Mouse (Mus musculus): ENCODE results near the gene Parpbp. TPM values are rescaled to one million over a fixed set of nuclear protein-coding genes. Genes with fewer than 3 reads are reported as not detected.

Parpbp gene
- total RNA-seq (2021) = 4.2 and 5.2 TPM in 2 replicates
- long read RNA-seq, experiment 1, partial matches to known transcripts = 0 of 6 reads
- long read RNA-seq, experiment 1, other reads (novel, unspliced or antisense) = 4 of 6 reads
- long read RNA-seq, experiment 2, partial matches to known transcripts = 0 of 1 reads
- long read RNA-seq, experiment 2, other reads (novel, unspliced or antisense) = 1 of 1 reads

DNA sequence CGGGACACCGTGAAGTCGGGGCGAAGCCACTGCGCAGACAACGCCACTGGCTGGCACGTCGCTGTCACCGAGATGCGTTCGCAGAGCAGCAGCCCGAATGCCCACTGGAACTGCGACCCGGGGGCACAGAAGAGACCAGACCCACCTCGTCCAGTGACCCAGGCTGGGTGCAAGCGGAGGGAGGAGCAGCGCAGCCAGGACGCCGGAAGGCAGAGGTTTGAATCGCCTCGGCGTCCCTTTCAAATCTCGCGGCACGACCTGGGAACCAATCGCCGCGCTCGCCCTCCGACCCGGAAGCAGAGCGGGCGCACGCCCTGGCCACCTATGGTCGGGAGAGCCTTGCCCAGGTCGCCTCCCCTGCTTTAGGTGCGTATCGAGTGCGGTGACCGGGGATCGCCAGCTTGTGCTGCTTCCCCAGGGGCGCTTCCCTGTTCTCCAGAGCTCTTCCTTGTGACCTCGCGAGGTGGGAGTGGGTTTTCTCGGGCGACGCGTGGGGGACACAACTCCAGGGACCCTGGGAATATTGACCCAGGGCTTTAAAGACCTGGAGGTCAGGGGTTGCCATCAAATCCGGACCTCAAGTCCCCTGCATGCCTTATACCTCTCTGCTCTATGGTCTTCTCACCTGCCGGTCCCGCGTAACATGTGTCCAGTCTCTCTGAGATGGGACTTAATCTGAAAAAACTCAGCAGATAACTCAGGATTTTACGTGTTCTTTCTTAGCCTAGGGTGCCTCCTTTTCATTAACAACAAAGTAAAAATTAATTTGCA, at the start of gene Parpbp, which contains the start of gene Nup37:
Gene Parpbp, minus strand, starts transcription at position 235 of the 771 bp plus-strand sequence.
Gene Nup37, plus strand, starts transcription at position 286 of the 771 bp plus-strand sequence.
- DNase-seq = peak; percentile 94

GRCm38 (mm10) chr10:88167438-88168077, 20.8 kb upstream of the Parpbp start:
- DNase-seq = no peak

GRCm38 (mm10) chr10:88166158-88166557, 19.4 kb upstream of the Parpbp start:
- no peak for DNase-seq

GRCm38 (mm10) chr10:88162676-88163075, 15.9 kb upstream of the Parpbp start:
- DNase-seq = no peak

DNA sequence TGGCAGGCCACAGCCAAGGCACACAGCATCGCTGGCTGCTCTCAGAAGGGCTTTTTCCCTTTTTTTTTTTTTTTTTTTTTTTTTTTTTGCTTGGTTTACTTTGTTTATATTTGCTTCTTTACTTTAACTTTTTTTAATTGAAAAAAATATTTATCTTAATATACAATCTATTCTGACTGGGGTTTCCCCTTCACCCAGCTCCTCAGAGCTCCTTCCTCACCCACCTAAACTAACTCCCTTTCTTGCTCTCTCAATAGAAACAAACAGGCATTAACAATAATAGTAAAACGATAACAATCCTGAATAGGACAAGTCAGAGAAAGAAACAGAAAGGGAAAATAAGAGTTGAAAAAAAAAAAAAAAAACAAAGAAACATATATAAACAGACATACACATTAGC, 15.4 kb upstream of the Parpbp start:
- no peak for DNase-seq

DNA sequence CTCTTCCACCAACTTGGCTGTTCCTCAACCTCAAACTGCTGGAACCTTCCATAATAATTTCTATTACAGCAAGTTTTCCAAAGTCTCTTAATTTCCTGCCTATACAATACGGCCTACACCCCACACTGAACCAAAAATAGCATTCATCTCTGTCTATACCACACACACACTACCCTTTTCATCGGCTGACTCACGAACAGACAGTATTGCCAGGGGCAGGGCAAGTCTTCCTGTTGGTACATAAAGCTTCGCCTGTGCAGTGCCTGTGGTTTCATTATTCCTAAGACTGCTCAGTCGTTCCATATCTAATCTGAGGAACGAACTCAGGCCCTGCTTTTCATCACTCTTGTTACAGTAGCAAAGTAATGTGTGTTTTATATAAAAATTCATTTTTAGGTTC, 4.9 kb upstream of the Parpbp start:
- DNase-seq = no peak

GRCm38 (mm10) chr10:88150381-88150780, 3.6 kb upstream of the Parpbp start:
- DNase-seq = no peak

DNA sequence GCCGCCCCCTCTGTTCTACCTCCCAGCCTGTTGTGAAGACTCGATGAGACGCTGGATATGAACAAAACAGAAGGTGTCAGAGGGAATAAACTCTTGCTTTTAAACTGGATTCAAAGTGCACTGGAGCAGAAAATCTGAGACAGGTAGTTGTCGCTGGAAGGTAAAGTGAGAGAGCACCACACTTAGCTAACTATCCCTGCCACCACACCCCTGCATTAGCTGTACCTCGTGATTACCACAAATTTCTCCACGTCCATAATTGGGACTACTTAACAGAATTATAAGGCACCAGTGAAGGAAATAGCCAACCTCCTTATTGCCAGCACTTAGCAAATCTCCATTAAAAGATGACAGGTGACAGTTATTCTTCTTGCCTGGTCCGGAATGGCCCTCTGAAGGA, 554 bp downstream of the Parpbp start:
- DNase-seq = no peak

DNA sequence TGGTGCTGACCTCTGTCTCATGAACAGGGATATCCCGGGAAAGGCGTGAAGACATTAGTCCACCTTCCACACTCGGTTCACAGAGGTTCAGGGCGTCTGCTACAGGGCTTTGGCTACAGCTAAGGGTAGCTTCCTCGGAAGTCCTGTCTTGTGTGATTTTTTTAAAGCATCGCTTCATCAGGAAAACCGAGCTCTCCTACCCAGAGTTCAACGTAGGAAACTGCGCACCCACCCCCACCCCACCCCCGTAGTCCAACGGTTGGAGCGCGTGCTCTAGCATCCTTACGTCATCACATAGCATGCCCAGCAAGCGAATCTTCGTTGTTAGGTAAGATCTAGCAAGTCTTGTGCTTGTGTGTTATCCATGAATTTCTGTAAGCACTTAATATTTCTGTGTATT, 11.1 kb downstream of the Parpbp start:
- DNase-seq = no peak

GRCm38 (mm10) chr10:88119721-88120120, 27.0 kb downstream of the Parpbp start:
- DNase-seq = no peak

DNA sequence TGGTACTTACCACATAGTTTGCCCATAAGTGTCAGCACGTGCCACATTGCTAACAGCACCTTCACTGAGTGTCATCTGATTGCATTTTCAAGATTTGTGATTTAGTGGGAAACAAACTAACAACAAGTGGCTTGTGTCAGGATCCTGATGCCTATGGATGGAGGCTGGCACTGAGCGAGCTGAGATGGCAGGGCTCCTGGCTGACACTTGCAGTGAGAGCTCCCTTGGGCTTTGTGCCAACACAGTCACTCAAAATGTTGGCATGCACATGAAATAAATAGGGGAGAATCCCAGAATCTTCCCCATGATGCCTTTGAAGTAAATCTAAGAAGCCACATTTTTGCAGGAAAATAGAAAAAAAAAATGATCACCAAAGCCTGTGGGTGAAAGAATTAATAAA, 33.5 kb downstream of the Parpbp start:
- DNase-seq = peak; percentile 46

DNA sequence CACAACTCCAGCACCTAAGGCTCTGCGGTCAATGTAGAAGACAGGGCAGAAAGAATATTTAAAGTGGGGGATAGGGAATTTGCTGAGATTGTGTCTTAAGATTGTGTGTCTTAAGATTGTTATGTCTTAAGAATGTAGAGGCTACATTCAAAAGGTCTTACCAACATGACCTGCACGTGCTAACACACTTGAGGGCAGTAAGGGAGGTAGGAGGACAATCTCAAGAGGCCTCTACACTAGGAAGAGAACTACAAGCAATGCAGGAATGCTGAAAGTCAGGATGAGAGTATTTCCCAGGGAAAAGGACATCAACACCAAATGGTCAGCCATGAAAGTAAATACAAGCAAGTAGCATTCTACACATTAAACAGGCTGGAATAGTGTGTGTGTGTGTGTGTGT, 40.6 kb downstream of the Parpbp start:
- no peak for DNase-seq

GRCm38 (mm10) chr10:88090772-88091171, 56.0 kb downstream of the Parpbp start, which contains the start of gene Pmch:
TSS of gene Pmch (plus strand) at chr10:88091072.
- DNase-seq = no peak

DNA sequence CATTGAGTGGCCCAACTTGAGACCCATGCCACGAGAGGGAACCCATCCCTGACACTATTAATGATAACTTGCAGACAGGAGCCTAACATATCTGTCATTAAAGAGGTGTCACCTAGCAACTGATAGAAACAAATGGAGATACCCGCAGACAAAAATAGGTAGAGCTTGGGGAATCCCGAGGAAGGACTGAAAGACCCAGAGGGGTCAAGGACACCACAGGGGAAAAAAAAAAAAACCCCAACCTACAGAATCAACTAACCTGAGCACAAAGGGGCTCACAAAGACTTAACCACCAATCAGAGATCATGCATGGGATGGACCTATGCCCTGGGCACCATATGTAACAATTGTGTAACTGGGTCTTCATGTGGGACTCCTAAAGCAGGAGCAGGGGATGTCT, 79.4 kb downstream of the Parpbp start:
- no peak for DNase-seq

DNA sequence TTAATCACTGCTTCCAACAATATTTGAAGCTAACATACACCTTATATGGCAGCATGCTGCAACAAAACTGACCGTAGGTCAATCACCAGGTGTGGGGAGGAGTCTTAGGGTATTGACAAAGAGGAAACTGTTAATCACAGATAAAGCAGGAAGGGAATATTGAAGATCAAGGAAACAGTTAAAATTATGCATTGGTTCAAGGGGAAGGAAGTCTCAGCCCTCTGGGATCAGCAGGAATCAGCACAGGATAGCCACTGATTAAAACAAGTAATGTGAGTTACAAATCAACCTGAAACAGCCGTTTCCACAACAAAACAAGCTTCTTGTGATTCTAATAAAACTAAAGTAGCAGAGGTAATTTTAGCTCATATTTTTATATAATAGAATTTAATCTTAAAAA, 81.9 kb downstream of the Parpbp start:
- no peak for DNase-seq

DNA sequence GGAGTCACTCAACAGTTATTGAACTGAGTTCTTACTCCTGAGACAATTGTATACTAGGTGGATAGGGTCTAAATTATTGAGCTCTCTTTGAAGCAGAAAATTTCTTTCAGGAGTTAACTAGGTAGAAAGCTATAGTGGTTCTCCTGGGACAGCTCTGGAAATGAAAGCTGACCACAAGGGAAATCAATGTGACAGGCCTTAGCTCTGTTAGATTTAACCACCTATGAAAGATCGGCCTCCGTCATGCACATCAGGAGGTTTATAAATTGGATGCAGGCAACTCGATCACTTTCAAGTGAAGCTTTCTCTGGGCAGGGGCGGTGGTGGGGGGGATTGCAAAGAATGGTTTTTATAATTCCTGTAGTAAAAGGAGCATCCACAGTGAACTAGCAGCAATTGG, 83.3 kb downstream of the Parpbp start:
- no peak for DNase-seq

DNA sequence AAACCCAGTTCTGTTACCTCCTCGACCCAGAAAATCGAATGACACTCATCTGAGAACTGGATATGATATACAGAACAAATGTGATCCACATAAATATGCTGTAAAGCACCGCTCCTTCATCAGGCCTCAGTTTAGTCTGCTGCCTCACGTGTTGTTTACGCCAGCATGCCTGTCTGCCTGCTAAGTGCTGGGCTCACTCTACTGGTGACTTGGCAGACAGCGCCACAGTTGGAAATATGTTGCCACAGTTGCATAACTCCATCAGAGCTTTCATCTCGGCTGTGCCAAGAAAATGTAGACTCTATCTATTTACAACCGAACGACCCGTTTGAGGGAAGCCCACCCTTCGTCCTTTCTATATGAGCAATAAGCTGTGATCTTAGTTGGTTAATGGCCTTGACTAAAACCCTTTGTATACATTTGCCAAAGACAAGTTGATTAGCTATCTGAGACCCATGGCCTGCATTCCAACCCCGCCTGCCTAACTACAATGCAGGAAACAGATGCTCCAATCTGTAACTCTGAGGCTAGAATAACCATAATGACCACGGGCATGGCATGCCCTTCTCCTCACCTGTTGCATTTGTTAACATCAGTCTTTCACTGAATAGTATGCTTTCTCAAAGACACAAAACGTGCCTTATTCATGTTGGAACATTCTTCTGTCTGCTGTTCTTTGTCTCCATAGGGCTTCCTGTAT, 89.6 kb downstream of the Parpbp start:
- peak; percentile 52 for DNase-seq

DNA sequence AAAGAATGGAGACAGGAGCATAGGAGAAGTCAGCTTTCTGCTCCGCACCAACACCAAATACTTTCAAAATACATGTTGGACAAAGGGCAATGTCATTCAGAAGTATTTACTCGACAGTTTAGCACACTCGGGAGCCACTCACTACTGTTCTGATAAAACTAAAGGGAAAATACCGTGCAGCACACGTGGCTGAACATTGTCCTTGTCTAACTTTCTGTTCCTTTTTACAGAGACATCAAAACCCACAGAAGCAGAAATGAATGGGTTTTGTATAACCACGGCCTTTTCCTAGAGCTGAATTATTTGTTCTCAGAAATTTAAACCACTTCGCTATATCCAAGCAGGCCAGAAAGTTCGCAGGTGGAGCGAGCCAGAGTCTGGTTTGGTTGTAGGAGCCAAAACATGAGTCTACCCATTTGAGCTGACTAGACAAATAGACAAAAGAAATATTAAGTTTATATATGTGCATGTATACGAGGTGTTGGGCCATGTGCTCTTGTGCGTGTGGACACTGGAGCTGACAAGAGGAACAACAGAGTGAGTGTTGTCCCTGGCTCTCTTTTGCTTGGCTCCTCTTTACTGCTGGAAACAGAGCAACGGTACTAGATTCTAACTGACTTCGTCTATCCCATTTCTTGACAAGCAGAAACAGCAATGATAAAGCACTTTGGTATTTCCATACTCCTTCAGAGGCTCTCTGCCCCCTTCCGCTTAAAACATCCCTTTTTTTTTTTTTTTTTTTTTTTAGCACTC, 92.3 kb downstream of the Parpbp start:
- DNase-seq = no peak

- DNase-seq = no peak
Measured at GRCm38 (mm10) chr10:88046098-88046771, 100.5 kb downstream of the Parpbp start.

DNA sequence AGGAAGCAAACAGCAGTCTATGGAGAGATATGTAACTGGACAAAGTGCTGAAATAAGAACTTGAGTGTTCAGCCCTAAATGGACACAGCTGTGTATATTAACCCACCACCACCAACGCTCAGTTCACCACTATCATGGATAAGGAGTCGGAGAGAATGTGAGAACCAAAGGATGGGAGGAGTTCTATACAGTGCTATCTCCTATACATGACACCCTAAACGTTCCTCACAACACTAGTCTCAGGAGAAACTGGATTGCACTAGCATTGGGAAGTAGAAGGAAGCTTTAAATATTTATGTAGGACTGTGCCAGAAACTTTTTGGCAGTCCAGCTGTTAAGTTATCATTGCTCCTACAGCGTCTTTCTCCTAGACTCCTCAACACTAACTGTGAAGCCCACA, 102.4 kb downstream of the Parpbp start:
- no peak for DNase-seq

All from adrenal gland, postnatal 14 days (tissue).